Mouse (Mus musculus) brain, embryonic 14.5 days (tissue): ENCODE measurements at regions not wholly inside any gene's neighbourhood (a gene's known extent, or its start where the extent isn't known, plus 50 kb on each side); places are given as distances from the start of the nearest gene placed in this dataset.

ENCODE experiments used
- CTCF ChIP-seq: fragments of 200-500 bp; IDR thresholded peaks from 2 replicates; pipeline ENCODE4 v1.5.1; 2012; ENCODE audit warnings: inconsistent platforms, mild to moderate bottlenecking, moderate library complexity, borderline replicate concordance; ENCODE audit not compliant: insufficient read depth, insufficient read length; ENCODE audit errors: extremely low read depth
- POLR2A ChIP-seq: fragments of 200-500 bp; IDR thresholded peaks from 2 replicates; pipeline ENCODE4 v1.6.1; 2012; ENCODE audit warnings: mild to moderate bottlenecking, inconsistent platforms, borderline replicate concordance; ENCODE audit not compliant: poor library complexity, insufficient read depth, insufficient read length, severe bottlenecking; ENCODE audit errors: extremely low read depth

- no peak for TF ChIP-seq POLR2A
- TF ChIP-seq CTCF, result no peak
Measured at GRCm38 (mm10) chr13:7994198-7994597, 208.5 kb upstream of the Adarb2 start.
